ENCODE assay signal across 8 mouse cellular contexts in the genomic region with DNA sequence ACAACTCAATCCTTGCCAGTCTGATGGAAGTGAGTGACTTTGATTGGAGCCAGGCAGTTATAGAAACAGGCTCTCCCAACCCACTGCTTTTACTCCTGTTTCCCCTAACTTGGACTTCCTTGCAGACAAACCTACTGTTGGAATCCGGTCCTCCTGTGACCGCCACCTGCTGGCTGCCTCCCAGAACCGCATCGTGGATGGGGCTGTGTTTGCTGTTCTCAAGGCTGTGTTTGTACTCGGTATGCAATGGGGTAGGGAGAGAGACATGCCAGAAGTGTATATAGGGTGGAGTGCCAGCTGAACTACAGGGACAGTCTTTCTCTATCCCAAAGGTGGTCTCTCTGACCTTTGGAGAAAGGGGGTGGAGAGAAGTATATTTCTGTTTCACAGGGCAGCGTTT. TPM values are rescaled to one million over a fixed set of nuclear protein-coding genes. Genes with fewer than 3 reads are reported as not detected.
A peak's percentile ranks its signal among the peaks of the same experiment; 100 is the strongest.
DNase-seq lines count a peak whose midpoint lies in the region; ATAC-seq and TF ChIP-seq lines count a peak whose summit lies in the region.

No protein-coding gene starts in this region.

- H3K36me3 ChIP-seq in heart, embryonic 16.5 days (ENCODE audit: control insufficient read depth, insufficient read depth), result peaks cover 37% of the 10 kb centered on the region

- no peak overlapping the region for H3K4me2 ChIP-seq in heart, embryonic 16.5 days (ENCODE audit: low read depth, low read length)

- no peaks in the 10 kb centered on the region for H3K27me3 ChIP-seq in heart, embryonic 16.5 days (ENCODE audit: control insufficient read depth, insufficient read depth, low read length)
- H3K27me3 ChIP-seq in cerebellum, adult 2 months (ENCODE audit: control insufficient read depth, insufficient read depth, low read length), result no peaks in the 10 kb centered on the region

- H3K4me3 ChIP-seq in heart, embryonic 16.5 days (ENCODE audit: low read length), result no peak overlapping the region
- no peak overlapping the region for H3K4me3 ChIP-seq in cerebellum, adult 2 months (replicated peaks; ENCODE audit: insufficient read depth, low read depth, low read length)

- no peaks in the 10 kb centered on the region for H3K9me3 ChIP-seq in heart, embryonic 16.5 days (replicated peaks; ENCODE audit: control insufficient read depth, low read length)

- DNase-seq in heart, adult 8-10 months (ENCODE audit: low spot score), result no peak
- peak; percentile 58 for DNase-seq in ES-CJ7 (ENCODE audit: low read depth, low spot score)
- DNase-seq in cerebellum, adult 2 months, result peak; percentile 45 to 68
- DNase-seq in kidney, postnatal 36 days, result peak; percentile 39 to 73
- peak; percentile 75 to 88 for DNase-seq in spleen, postnatal 4 days (ENCODE audit: low spot score in 2 of 2)

- no peaks in the 10 kb centered on the region for H3K4me1 ChIP-seq in heart, embryonic 16.5 days (ENCODE audit: control insufficient read depth, insufficient read depth, low read length)
- no peaks in the 10 kb centered on the region for H3K4me1 ChIP-seq in cerebellum, adult 2 months (ENCODE audit: control insufficient read depth, insufficient read depth, low read length)

- no peak overlapping the region for H3K9ac ChIP-seq in heart, embryonic 16.5 days (ENCODE audit: low read length)

- no peak overlapping the region for H3K27ac ChIP-seq in heart, embryonic 16.5 days (ENCODE audit: low read length)
- no peak overlapping the region for H3K27ac ChIP-seq in cerebellum, adult 2 months (ENCODE audit: insufficient read depth, low read length)

- ATAC-seq in heart, embryonic 16.5 days (replicated peaks; ENCODE audit: extremely low read depth, insufficient read depth, low FRiP score), result 0 out of 2 replicates have a peak, but pooled peaks have one; percentile 45
- ATAC-seq in granulocyte monocyte progenitor cell, adult 5-6 weeks (replicated peaks; ENCODE audit: poor library complexity, severe bottlenecking), result peak; percentile 77
- peak; percentile 72 for ATAC-seq in megakaryocyte, adult 5-6 weeks (ENCODE audit: poor library complexity, severe bottlenecking)

- 22% methylated on average over 6 of the region's 6 CpGs for WGBS in heart, embryonic 16.5 days
- 16% methylated on average over 6 of the region's 6 CpGs for WGBS in cerebellum, adult 2 months

- TF ChIP-seq POLR2A in cerebellum, adult 2 months (IDR thresholded peaks at IDR 0.05; ENCODE audit: borderline replicate concordance, insufficient read depth, low read length), result no peak

- peak; percentile 75 for TF ChIP-seq CTCF in cerebellum, adult 2 months (IDR thresholded peaks at IDR 0.05; ENCODE audit: borderline replicate concordance, insufficient read depth, low read depth, low read length)

RNA-seq across cellular contexts. Expression of a gene that starts 11.7 kb away (rescaled TPM):
- 18.9 and 25.2 TPM in 2 replicates for polyA plus RNA-seq in heart, embryonic 16.5 days (2015; fragmentation: Nextera tagmentation; extraction: Ambion mirVana)
- total RNA-seq in heart, adult 8-10 months (2022), result 10 to 100 TPM; 15.7 to 20.3 (median 19.5) TPM
- 54.4 and 64.5 TPM in 2 replicates for polyA plus RNA-seq in cerebellum, adult 2 months (2012; rRNA removed)
- total RNA-seq in granulocyte monocyte progenitor cell, adult 5-6 weeks (2014; fragmentation: Nextera tagmentation), result 55.4 and 65.2 TPM in 2 replicates
- 35.2 and 40.1 TPM in 2 replicates for total RNA-seq in granulocyte monocyte progenitor cell, adult 5-6 weeks (2017)
- total RNA-seq in megakaryocyte, adult 5-6 weeks (2015), result 46.8 and 63.7 TPM in 2 replicates
- 28.7 and 37.4 TPM in 2 replicates for total RNA-seq in megakaryocyte, adult 5-6 weeks (2017)

RNA-seq across cellular contexts. Expression of a gene that starts 13.4 kb away (rescaled TPM):
- 1.9 and 2.0 TPM in 2 replicates for polyA plus RNA-seq in heart, embryonic 16.5 days (2015; fragmentation: Nextera tagmentation; extraction: Ambion mirVana)
- total RNA-seq in heart, adult 8-10 months (2022), result 1 to 10 TPM in 1 of 4 experiments, under 1 TPM in 3; 0.34 to 1.2 (median 0.78) TPM
- 36.9 and 38.5 TPM in 2 replicates for polyA plus RNA-seq in cerebellum, adult 2 months (2012; rRNA removed)
- total RNA-seq in granulocyte monocyte progenitor cell, adult 5-6 weeks (2014; fragmentation: Nextera tagmentation), result not detected in 2 replicates
- not detected in 2 replicates for total RNA-seq in granulocyte monocyte progenitor cell, adult 5-6 weeks (2017)
- total RNA-seq in megakaryocyte, adult 5-6 weeks (2015), result 0.04 TPM in 1 of 2 replicates, not detected in the other
- not detected in 2 replicates for total RNA-seq in megakaryocyte, adult 5-6 weeks (2017)

RNA-seq across cellular contexts. Expression of a gene that starts 16.7 kb away (rescaled TPM):
- polyA plus RNA-seq in heart, embryonic 16.5 days (2015; fragmentation: Nextera tagmentation; extraction: Ambion mirVana), result not detected in 2 replicates
- not detected for total RNA-seq in heart, adult 8-10 months (2022)
- not detected in 2 replicates for polyA plus RNA-seq in cerebellum, adult 2 months (2012; rRNA removed)
- total RNA-seq in granulocyte monocyte progenitor cell, adult 5-6 weeks (2014; fragmentation: Nextera tagmentation), result not detected in 2 replicates
- not detected in 2 replicates for total RNA-seq in granulocyte monocyte progenitor cell, adult 5-6 weeks (2017)
- total RNA-seq in megakaryocyte, adult 5-6 weeks (2015), result not detected in 2 replicates
- not detected in 2 replicates for total RNA-seq in megakaryocyte, adult 5-6 weeks (2017)

RNA-seq across cellular contexts. Expression of a gene that starts 17.5 kb away (rescaled TPM):
- polyA plus RNA-seq in heart, embryonic 16.5 days (2015; fragmentation: Nextera tagmentation; extraction: Ambion mirVana), result 28.9 and 43.8 TPM in 2 replicates
- 10 to 100 TPM in 2 of 4 experiments, 1 to 10 TPM in 2; 7.0 to 10.2 (median 9.4) TPM for total RNA-seq in heart, adult 8-10 months (2022)
- polyA plus RNA-seq in cerebellum, adult 2 months (2012; rRNA removed), result 1.9 and 2.0 TPM in 2 replicates
- total RNA-seq in granulocyte monocyte progenitor cell, adult 5-6 weeks (2014; fragmentation: Nextera tagmentation), result 21.7 and 33.1 TPM in 2 replicates
- 20.2 and 23.4 TPM in 2 replicates for total RNA-seq in granulocyte monocyte progenitor cell, adult 5-6 weeks (2017)
- total RNA-seq in megakaryocyte, adult 5-6 weeks (2015), result 47.4 and 60.1 TPM in 2 replicates
- total RNA-seq in megakaryocyte, adult 5-6 weeks (2017), result 35.2 and 64.5 TPM in 2 replicates

RNA-seq across cellular contexts. Expression of a gene that starts 21.7 kb away (rescaled TPM):
- 0.33 TPM in 1 of 2 replicates, not detected in the other for polyA plus RNA-seq in heart, embryonic 16.5 days (2015; fragmentation: Nextera tagmentation; extraction: Ambion mirVana)
- not detected for total RNA-seq in heart, adult 8-10 months (2022)
- polyA plus RNA-seq in cerebellum, adult 2 months (2012; rRNA removed), result not detected in 2 replicates
- not detected in 2 replicates for total RNA-seq in granulocyte monocyte progenitor cell, adult 5-6 weeks (2014; fragmentation: Nextera tagmentation)
- not detected in 2 replicates for total RNA-seq in granulocyte monocyte progenitor cell, adult 5-6 weeks (2017)
- 1.0 TPM in 1 of 2 replicates, not detected in the other for total RNA-seq in megakaryocyte, adult 5-6 weeks (2015)
- total RNA-seq in megakaryocyte, adult 5-6 weeks (2017), result not detected in 2 replicates
